ENCODE assay signal across 8 mouse cellular contexts in the genomic region with DNA sequence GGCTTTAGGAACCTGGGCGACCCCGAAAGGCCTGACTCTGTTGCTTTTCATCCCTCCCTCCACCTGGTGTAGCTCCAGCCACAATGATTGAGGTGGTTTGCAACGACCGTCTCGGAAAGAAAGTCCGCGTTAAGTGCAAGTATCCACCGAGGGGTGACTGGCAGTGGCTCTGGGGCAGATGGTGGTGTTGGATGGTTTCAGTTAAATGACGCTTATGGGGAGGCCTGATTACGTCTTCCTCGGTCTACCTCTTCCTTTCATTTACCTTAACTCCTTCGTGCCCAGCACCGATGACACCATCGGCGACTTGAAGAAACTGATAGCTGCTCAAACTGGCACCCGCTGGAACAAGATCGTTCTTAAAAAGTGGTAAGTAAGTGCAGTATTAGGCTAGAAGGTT. TPM values are rescaled to one million over a fixed set of nuclear protein-coding genes. Genes with fewer than 3 reads are reported as not detected.
A peak's percentile ranks its signal among the peaks of the same experiment; 100 is the strongest.
DNase-seq lines count a peak whose midpoint lies in the region; ATAC-seq and TF ChIP-seq lines count a peak whose summit lies in the region.

No protein-coding gene starts in this region.

- H3K36me3 ChIP-seq in heart, embryonic 15.5 days = peaks cover 15% of the 10 kb centered on the region
- H3K36me3 ChIP-seq in CH12.LX (replicated peaks in 1 of 2; ENCODE audit: control insufficient read depth in 1 of 2, insufficient read depth in 1 of 2, low read length in 1 of 2) = peaks cover 14 to 48% of the 10 kb centered on the region in 2 experiments
- H3K36me3 ChIP-seq in embryonic facial prominence, embryonic 15.5 days = peaks cover 31% of the 10 kb centered on the region
- peaks cover 32% of the 10 kb centered on the region for H3K36me3 ChIP-seq in limb, embryonic 13.5 days

- WGBS in heart, embryonic 15.5 days = 3% methylated on average over 17 of the region's 17 CpGs
- 3% methylated on average over 17 of the region's 17 CpGs for WGBS in embryonic facial prominence, embryonic 15.5 days
- WGBS in limb, embryonic 13.5 days = 4% methylated on average over 17 of the region's 17 CpGs

- H3K4me1 ChIP-seq in heart, embryonic 15.5 days (replicated peaks) = peaks cover 24% of the 10 kb centered on the region
- peaks cover 0 to 24% of the 10 kb centered on the region in 2 experiments; a peak in 2 of 4 replicates for H3K4me1 ChIP-seq in CH12.LX (ENCODE audit: control insufficient read depth in 1 of 2, insufficient read depth in 2 of 2)
- H3K4me1 ChIP-seq in embryonic facial prominence, embryonic 15.5 days = peaks cover 28% of the 10 kb centered on the region
- peaks cover 30% of the 10 kb centered on the region for H3K4me1 ChIP-seq in limb, embryonic 13.5 days

- H3K27ac ChIP-seq in heart, embryonic 15.5 days = peak overlapping the region; percentile 98
- H3K27ac ChIP-seq in CH12.LX (ENCODE audit: insufficient read depth, low read depth) = peak overlapping the region; percentile 12; the same call in 1 of the 2 replicates
- peak overlapping the region; percentile 96 for H3K27ac ChIP-seq in embryonic facial prominence, embryonic 15.5 days (replicated peaks)
- H3K27ac ChIP-seq in limb, embryonic 13.5 days = peak overlapping the region; percentile 64

- TF ChIP-seq POLR2A in CH12.LX (IDR thresholded peaks at IDR 0.05; ENCODE audit: low read depth, low read length) = no peak

- in situ Hi-C loops in CH12.LX (cut with MboI; ENCODE audit: low pct_ligation_motif_present, low pct_unique_long_range_greater_than_20kb, low sequenced_read_pairs) = no loop called here

- TF ChIP-seq RAD21 in CH12.LX (IDR thresholded peaks at IDR 0.05; ENCODE audit: low read depth, low read length) = no peak

- H3K9ac ChIP-seq in heart, embryonic 15.5 days = peak overlapping the region; percentile 71
- peak overlapping the region; percentile 65 for H3K9ac ChIP-seq in CH12.LX (ENCODE audit: insufficient read depth, low read depth)
- H3K9ac ChIP-seq in embryonic facial prominence, embryonic 15.5 days = peak overlapping the region; percentile 75
- H3K9ac ChIP-seq in limb, embryonic 13.5 days = peak overlapping the region; percentile 87

- H3K4me2 ChIP-seq in heart, embryonic 15.5 days = peak overlapping the region; percentile 93
- peak overlapping the region; percentile 78 for H3K4me2 ChIP-seq in CH12.LX (ENCODE audit: insufficient read depth, low read depth, poor library complexity, severe bottlenecking)
- peak overlapping the region; percentile 82 for H3K4me2 ChIP-seq in embryonic facial prominence, embryonic 15.5 days (replicated peaks)
- peak overlapping the region; percentile 98 for H3K4me2 ChIP-seq in limb, embryonic 13.5 days (replicated peaks)

- H3K27me3 ChIP-seq in heart, embryonic 15.5 days = no peaks in the 10 kb centered on the region
- no peaks in the 10 kb centered on the region for H3K27me3 ChIP-seq in CH12.LX (replicated peaks)
- no peaks in the 10 kb centered on the region for H3K27me3 ChIP-seq in embryonic facial prominence, embryonic 15.5 days
- no peaks in the 10 kb centered on the region for H3K27me3 ChIP-seq in limb, embryonic 13.5 days

- peak overlapping the region; percentile 76 for H3K4me3 ChIP-seq in heart, embryonic 15.5 days
- peak overlapping the region; percentile 80 to 88 (median 84) for H3K4me3 ChIP-seq in CH12.LX (replicated peaks in 1 of 3; ENCODE audit: low read depth in 2 of 3, low read length in 2 of 3, poor library complexity in 1 of 3)
- H3K4me3 ChIP-seq in embryonic facial prominence, embryonic 15.5 days (replicated peaks) = peak overlapping the region; percentile 66
- peak overlapping the region; percentile 88 for H3K4me3 ChIP-seq in limb, embryonic 13.5 days

- H3K79me2 ChIP-seq in CH12.LX (replicated peaks; ENCODE audit: control insufficient read depth, extremely low read depth, insufficient read depth, poor library complexity, severe bottlenecking) = peaks cover 49% of the 10 kb centered on the region

- TF ChIP-seq CTCF in CH12.LX (conservative IDR thresholded peaks at IDR 0.05 in 1 of 2, IDR thresholded peaks at IDR 0.05 in 1 of 2; ENCODE audit: low read depth in 2 of 2, low read length in 2 of 2) = no peak

- no peak for ATAC-seq in heart, embryonic 15.5 days (replicated peaks; ENCODE audit: insufficient number of reproducible peaks, insufficient read depth, low FRiP score, low read depth)
- no peak for ATAC-seq in embryonic facial prominence, embryonic 15.5 days (ENCODE audit: insufficient number of reproducible peaks, low FRiP score, low TSS enrichment, low read depth)
- ATAC-seq in limb, embryonic 13.5 days (ENCODE audit: low FRiP score, low read depth) = no peak
- ATAC-seq in monocyte, adult 5-6 weeks (replicated peaks; ENCODE audit: insufficient number of reproducible peaks, low FRiP score, low TSS enrichment, poor library complexity, severe bottlenecking) = 0 out of 2 replicates have a peak, but pooled peaks have one; percentile 19

- no peaks in the 10 kb centered on the region for H3K9me3 ChIP-seq in heart, embryonic 15.5 days (replicated peaks)
- no peaks in the 10 kb centered on the region for H3K9me3 ChIP-seq in CH12.LX (replicated peaks; ENCODE audit: low read length)
- H3K9me3 ChIP-seq in embryonic facial prominence, embryonic 15.5 days (replicated peaks) = no peaks in the 10 kb centered on the region
- H3K9me3 ChIP-seq in limb, embryonic 13.5 days = no peaks in the 10 kb centered on the region

- dilution Hi-C loops in CH12.LX (cut with MboI; ENCODE audit: extremely low pct_ligation_motif_present, extremely low pct_unique_long_range_greater_than_20kb, low sequenced_read_pairs) = no loop called here

- no peak for DNase-seq in heart, adult 8-10 months (ENCODE audit: low spot score)
- peak; percentile 33 for DNase-seq in CH12.LX (ENCODE audit: extremely low read depth)
- no peak for DNase-seq in layer of hippocampus, postnatal 36 days
- no peak for DNase-seq in layer of hippocampus, adult 9-10 months (ENCODE audit: low spot score)

- TF ChIP-seq EP300 in CH12.LX (IDR thresholded peaks at IDR 0.05; ENCODE audit: low read length) = no peak

TF ChIP-seq in CH12.LX, 34 proteins besides CTCF, POLR2A, EP300 and RAD21:
- TF ChIP-seq E2F4 (IDR thresholded peaks at IDR 0.05; ENCODE audit: insufficient replicate concordance, low read depth, low read length) (no peak), PAX5 (IDR thresholded peaks at IDR 0.05; ENCODE audit: low read length) (no peak), ZC3H11A (IDR thresholded peaks at IDR 0.05; ENCODE audit: low read depth, low read length) (no peak), SMC3 (IDR thresholded peaks at IDR 0.05; ENCODE audit: low read depth, low read length) (no peak), TCF12 (IDR thresholded peaks at IDR 0.05; ENCODE audit: low read depth, low read length) (no peak), MYC (IDR thresholded peaks at IDR 0.05; ENCODE audit: low read depth, low read length) (no peak), MEF2A (IDR thresholded peaks at IDR 0.05; ENCODE audit: borderline replicate concordance, low read depth, low read length) (no peak)

RNA-seq across cellular contexts. Expression of a gene that starts 0.6 kb away (rescaled TPM):
- 13.4 and 17.8 TPM in 2 replicates for polyA plus RNA-seq in heart, embryonic 15.5 days (2015; fragmentation: Nextera tagmentation; extraction: Ambion mirVana)
- 10 to 100 TPM in 2 of 4 experiments, 1 to 10 TPM in 2; 8.2 to 11.4 (median 10.2) TPM for total RNA-seq in heart, adult 8-10 months (2022)
- total RNA-seq in CH12.LX (2012; rRNA removed) = 4.2 and 5.0 TPM in 2 replicates
- total RNA-seq in CH12.LX (2014; rRNA removed) = 3.7 and 4.0 TPM in 2 replicates
- polyA plus RNA-seq in CH12.LX (2012; ENCODE audit: insufficient read length, low read depth) = 10.5 and 13.7 TPM in 2 replicates
- polyA plus RNA-seq in embryonic facial prominence, embryonic 15.5 days (2015; fragmentation: Nextera tagmentation; extraction: Ambion mirVana) = 18.7 and 19.8 TPM in 2 replicates
- 21.3 and 21.5 TPM in 2 replicates for polyA plus RNA-seq in limb, embryonic 13.5 days (2015; fragmentation: Nextera tagmentation; extraction: Ambion mirVana)
- 12.6 to 30.1 TPM (median 19.3 TPM) in 3 replicates for total RNA-seq in monocyte, adult 5-6 weeks (2017)
- 10 to 100 TPM; 19.6 to 22.6 TPM for total RNA-seq in layer of hippocampus, postnatal 36 days (2021)

RNA-seq across cellular contexts. Expression of a gene that starts 2.4 kb away (rescaled TPM):
- 295 and 378 TPM in 2 replicates for polyA plus RNA-seq in heart, embryonic 15.5 days (2015; fragmentation: Nextera tagmentation; extraction: Ambion mirVana)
- 100 to 1,000 TPM; 229 to 288 (median 277) TPM for total RNA-seq in heart, adult 8-10 months (2022)
- 264 and 291 TPM in 2 replicates for total RNA-seq in CH12.LX (2012; rRNA removed)
- total RNA-seq in CH12.LX (2014; rRNA removed) = 134 and 155 TPM in 2 replicates
- 264 and 328 TPM in 2 replicates for polyA plus RNA-seq in CH12.LX (2012; ENCODE audit: insufficient read length, low read depth)
- 396 and 416 TPM in 2 replicates for polyA plus RNA-seq in embryonic facial prominence, embryonic 15.5 days (2015; fragmentation: Nextera tagmentation; extraction: Ambion mirVana)
- polyA plus RNA-seq in limb, embryonic 13.5 days (2015; fragmentation: Nextera tagmentation; extraction: Ambion mirVana) = 375 and 411 TPM in 2 replicates
- 124 to 185 TPM (median 175 TPM) in 3 replicates for total RNA-seq in monocyte, adult 5-6 weeks (2017)
- total RNA-seq in layer of hippocampus, postnatal 36 days (2021) = 100 to 1,000 TPM; 295 to 327 TPM

RNA-seq across cellular contexts. Expression of a gene that starts 6.8 kb away (rescaled TPM):
- polyA plus RNA-seq in heart, embryonic 15.5 days (2015; fragmentation: Nextera tagmentation; extraction: Ambion mirVana) = 40.2 and 43.1 TPM in 2 replicates
- 10 to 100 TPM; 18.2 to 20.3 (median 19.7) TPM for total RNA-seq in heart, adult 8-10 months (2022)
- 43.0 and 55.8 TPM in 2 replicates for total RNA-seq in CH12.LX (2012; rRNA removed)
- total RNA-seq in CH12.LX (2014; rRNA removed) = 48.6 and 51.4 TPM in 2 replicates
- polyA plus RNA-seq in CH12.LX (2012; ENCODE audit: insufficient read length, low read depth) = 37.0 and 38.3 TPM in 2 replicates
- 47.7 and 49.5 TPM in 2 replicates for polyA plus RNA-seq in embryonic facial prominence, embryonic 15.5 days (2015; fragmentation: Nextera tagmentation; extraction: Ambion mirVana)
- polyA plus RNA-seq in limb, embryonic 13.5 days (2015; fragmentation: Nextera tagmentation; extraction: Ambion mirVana) = 49.9 and 50.5 TPM in 2 replicates
- total RNA-seq in monocyte, adult 5-6 weeks (2017) = 7.1 to 11.7 TPM (median 8.4 TPM) in 3 replicates
- total RNA-seq in layer of hippocampus, postnatal 36 days (2021) = 10 to 100 TPM; 35.1 to 35.4 TPM

Comparison
In these comparisons a context has a peak if more than half of its experiments do, and no peak if none do; other contexts are left out.
1. H3K27ac ChIP-seq: peak in every context shown above with its lines; median percentile 98 in heart, embryonic 15.5 days; 96 in embryonic facial prominence, embryonic 15.5 days; 64 in limb, embryonic 13.5 days; 12 in CH12.LX.